Mouse (Mus musculus) left cerebral cortex, postnatal 4 days (tissue): ENCODE measurements around the gene Cmip. TPM values are rescaled to one million over a fixed set of nuclear protein-coding genes. Genes with fewer than 3 reads are reported as not detected.

Experiments
- DNase-seq: peaks from one replicate; pipeline ENCODE4 v3.0.0-alpha.2; 2022
- intact Hi-C: fragments of 180-260 bp; cut with DNase I; formaldehyde crosslinking; loops from one replicate; pipeline ENCODE4 v1.15.1; 2025
- microRNA-seq: library from miRNA; unstranded; fragments of <30 nt; microRNA quantifications from one replicate; pipeline ENCODE4 v1.2.0, GENCODE M21; 2022
- total RNA-seq, 2 experiments: library from RNA; stranded (reverse); gene quantifications; 2 replicates each; pipeline ENCODE4 v1.2.3; 2021

The Cmip gene
- total RNA-seq, 2 experiments from 2014 or later, result 351 to 377 TPM

DNA sequence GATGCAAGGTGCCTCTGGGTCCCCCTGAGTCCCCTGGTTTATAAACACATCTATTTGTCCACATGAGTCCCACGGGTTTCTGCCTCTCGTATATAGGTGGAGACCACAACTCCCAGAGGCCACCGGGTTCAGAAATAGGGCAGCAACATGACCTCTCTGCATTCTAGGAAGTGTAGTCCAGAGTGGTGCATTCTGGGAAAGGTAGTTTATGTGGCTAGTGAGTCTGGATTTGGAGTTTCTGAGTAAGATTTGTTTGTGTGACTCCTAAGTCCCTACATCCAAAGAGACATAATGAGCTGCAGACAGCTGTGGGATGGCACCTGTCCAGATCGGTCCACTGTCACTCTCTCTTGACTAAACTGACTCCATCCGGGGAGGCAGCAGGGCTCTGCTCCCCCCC lies 223.7 kb downstream of the Cmip start:
- DNase-seq, result no peak
- intact Hi-C loops, result loop anchor here (5.0 kb wide), 1 partner anchor 87 kb away; no protein-coding TSS in a partner anchor

DNA sequence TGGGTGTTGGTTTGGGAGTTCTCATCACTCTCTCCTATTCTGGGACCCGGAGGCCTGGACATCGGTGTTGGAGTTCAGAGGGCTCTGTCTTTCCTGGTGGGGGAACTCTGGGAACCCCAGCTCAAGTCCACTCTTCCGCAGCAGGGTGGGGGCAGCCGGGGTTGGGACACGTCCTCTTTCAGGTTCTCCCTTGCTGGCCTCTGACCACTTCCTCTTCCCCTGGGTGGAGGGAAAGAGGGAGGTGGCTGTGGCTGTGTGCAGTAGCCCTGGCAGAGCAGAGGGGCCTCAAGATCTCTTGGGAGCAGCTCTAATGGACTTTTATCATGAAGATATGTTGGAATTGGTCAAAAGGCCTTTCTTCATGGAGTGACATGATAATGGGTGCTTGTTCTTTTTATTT lies 225.0 kb downstream of the Cmip start:
- intact Hi-C loops, result loop anchor here (5.0 kb wide), 1 partner anchor 85 kb away; no protein-coding TSS in a partner anchor
- no peak for DNase-seq

DNA sequence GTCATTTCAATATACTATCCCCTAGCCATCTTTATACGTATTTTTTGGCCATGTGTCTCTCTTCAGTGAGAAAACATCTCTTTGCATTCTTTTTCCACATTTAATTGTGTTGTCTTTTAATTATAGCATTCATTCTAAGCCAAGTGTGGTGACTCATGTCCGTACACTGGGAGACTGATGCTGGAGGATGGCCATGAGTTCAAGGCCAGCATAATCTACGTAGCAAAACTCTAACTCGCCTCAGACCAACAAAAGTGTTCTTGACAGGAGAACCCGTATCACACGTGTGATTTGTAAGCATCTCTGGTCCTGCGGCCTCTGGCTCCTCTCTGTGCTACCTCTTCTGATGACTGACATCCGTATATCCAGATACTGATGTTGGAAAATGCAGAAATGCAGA lies 227.9 kb downstream of the Cmip start:
- no peak for DNase-seq
- intact Hi-C loops, result loop anchor here (5.0 kb wide), 1 partner anchor 83 kb away; no protein-coding TSS in a partner anchor

DNA sequence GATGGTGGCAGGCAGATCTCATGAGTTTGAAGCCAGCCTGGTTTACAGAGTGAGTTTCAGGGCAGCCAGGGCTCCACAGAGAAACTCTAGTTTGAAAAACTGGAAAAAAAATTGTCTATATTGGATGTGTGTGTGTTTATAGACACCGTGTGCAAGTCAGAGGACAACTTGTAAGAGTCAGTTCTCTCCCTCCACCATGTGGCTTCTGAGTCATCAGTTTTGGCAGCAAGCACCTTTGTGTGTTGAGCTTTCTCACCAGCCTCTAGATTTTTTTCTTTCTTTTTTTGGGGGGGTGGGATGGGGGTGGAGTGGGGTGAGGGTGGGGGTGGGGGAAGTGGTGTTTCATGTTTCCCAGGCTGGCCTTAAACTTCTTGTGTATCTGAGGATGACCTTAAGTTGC lies 228.5 kb downstream of the Cmip start:
- intact Hi-C loops, result no loop called here
- no peak for DNase-seq

DNA sequence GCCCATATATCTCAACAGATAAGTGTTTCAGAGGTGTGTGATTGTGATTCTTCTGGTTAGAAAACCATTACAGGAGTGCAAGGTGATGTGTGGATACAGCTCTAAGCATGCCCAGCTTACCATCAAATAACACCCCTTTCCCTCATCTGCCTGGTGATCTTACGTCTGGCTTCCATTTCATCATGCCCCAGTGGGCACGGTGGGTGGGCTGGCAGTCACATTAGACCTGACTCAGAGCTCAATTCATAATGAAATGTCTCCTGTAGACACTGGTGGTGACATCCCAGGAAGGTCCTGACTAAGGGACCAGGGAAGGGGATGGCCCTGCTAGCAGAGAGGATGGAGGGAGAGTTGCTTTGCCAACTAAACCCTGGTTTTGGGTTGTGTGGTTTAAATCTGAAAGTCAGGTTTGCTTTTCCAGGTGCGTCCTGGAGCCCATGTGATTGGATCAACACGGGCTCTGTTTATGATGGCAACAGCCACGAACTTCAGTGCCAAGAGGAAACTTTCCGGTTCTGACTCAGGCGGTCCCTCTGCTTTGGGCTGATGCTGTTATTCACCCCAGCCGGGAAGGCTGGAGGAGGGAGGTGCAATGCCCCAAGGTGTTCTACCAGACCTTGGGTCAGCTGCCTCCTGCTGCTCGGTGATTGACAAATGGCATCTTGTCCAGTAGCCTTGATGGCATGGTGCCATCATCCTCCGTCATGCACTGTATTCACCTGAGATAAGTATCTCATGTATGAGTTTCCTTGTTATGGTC lies 231.6 kb downstream of the Cmip start:
- intact Hi-C loops, result no loop called here
- DNase-seq, result no peak

DNA sequence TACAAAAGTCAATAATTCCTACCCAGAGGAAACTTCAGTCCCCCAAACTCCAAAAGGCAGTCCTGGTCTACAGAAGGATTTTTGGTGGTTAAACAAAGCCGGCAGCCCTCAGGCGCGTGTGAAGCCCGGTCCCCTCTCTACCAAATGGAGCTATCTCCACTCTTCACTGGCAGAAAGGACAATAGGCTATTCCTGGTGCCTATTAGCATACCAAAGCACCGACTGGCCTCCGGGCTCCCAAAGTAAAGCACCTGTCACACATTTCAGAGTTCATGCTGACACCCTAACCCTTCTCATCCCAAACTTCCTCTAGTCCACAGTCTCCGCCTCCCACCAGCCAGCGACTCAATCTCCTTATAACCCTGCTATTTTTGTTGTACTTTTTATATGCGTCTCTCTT lies 236.7 kb downstream of the Cmip start:
- intact Hi-C loops, result no loop called here
- no peak for DNase-seq

DNA sequence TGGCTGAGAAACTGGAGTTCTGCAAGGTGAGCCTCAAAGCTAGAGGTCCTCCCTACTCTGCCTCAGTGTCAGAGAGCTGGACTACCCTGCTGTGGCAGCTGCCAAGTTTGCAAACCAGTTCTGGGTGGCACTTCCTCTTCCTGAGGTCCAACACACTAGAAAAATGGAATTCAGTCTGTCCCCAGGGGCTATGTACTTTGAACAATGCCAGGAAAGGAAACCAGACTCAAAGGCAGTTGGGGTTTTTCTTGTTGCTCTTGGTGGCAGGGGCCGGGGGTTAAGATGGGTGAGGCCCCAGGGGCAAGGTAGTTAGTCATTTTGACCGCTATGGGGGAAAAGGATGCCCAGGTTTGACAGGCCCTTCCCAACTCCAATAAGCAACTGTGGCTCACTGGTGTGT lies 238.0 kb downstream of the Cmip start:
- intact Hi-C loops, result no loop called here
- no peak for DNase-seq

DNA sequence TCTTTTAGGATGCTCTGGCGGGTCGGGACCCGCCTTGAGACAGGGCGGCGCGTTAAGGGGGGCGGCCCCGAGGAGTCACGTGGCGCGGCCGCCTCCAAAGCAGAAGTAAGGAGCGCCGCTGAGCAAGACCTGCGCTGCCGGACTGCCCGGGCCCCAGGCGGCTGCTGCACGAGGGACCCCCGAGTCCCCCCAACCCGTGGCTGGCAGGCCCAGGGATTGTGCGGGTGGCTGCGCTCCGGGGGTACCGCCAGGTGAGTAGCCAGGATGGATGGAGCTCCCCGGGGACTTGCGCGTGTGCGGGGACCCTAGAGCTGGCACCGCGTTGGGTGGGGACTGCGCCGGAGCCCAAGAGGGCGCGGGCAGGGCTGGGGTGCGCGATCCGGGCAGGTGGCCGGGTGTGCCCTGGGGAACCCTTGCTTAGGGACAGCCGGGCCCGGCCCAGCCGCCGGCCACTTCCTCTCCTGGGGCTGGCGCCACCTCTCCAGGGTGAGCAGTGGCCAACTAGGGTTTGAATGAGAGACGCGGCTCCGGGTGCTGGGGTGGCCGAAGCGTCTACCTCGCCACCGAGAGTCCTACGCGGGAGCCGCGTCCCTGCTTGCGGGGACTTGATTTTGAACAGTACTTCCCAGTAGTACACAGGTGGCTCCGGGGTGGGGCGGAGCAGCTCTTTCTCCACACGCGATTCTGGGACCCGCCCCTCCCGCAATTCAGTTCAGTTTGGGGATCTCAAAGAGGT lies 241.5 kb downstream of the Cmip start, which contains the start of gene Plcg2:
TSS of gene Plcg2 (plus strand) at position 113 of the 736 bp plus-strand sequence.
- DNase-seq, result peak; percentile 10
- intact Hi-C loops, result no loop called here

DNA sequence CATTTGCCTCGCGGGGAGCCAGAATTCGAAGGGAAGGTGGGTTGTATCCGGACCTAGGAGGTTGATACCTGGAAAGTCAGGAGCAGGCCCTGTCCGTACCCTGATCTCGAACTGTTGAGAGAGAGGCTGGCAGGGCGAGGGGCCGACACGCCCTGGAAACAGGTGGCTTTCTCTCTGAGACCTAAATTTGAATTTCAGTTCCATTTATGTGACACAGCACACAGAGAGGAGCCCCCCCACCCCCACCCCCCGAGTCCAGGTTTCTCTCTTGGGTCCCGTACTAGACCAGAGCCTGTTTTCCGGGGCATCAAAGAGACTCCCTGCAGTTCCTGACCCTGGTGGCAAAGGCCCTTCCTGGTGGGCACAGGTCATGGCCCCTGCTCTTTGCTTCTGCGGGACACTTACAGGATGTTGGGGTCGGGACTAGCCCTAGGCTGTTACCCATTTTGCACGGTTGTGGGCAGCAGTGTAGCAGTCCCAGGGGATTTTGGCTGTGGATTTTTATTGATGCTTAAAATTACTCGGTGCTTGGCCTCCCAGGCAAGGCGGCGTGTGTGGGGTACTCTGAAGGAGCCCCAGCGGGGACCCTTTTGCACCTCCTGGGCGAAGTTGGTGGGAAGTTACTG lies 242.2 kb downstream of the Cmip start:
- DNase-seq, result no peak
- intact Hi-C loops, result no loop called here

DNA sequence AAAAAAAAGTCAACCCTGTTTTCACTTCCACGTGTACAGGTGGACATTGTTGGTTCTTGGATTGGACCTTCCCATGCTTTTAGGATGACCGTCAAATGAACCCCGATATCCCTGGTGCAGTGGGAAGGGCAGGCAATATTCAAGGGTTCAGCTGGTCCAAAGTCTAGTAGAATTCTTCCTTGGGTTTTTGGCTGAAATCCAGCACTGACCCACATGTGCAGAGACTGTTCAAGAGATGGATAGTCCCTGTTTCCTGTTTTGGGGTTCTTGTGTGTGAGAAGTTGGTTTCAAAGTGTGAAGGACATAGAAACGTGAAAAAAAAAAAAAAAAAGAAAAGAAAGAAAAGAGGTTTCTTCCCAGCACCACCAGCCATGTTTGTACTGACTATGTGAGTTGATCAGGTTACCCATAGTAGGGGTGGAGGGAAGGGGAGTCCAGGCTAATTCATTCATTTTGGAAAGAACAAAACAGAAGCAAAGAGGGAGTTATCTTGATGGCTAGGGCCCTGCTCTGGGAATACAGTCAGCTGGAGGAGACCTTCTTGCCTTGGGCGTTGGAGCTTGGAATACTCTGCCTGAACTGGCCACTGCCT lies 243.5 kb downstream of the Cmip start:
- intact Hi-C loops, result no loop called here
- DNase-seq, result no peak

DNA sequence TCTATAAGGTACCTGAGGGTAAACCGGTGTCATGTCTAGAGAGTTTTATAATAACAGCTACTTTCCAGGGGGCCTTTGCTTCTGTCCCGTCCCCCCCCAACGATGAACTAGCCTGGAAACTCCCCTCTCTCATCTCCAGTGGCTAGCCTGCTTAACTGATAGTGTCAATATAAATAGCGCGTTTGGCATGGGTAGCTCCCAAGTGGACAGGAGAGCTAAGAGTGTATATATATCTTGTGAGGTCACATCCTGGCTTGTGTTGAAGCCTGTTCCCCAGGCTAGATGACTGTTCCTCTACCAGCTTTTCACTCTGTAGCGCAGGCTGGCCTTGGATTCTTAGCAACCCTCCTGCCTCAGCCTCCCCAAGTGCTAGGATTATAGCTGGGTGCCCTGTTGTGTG lies 244.5 kb downstream of the Cmip start:
- intact Hi-C loops, result no loop called here
- no peak for DNase-seq

DNA sequence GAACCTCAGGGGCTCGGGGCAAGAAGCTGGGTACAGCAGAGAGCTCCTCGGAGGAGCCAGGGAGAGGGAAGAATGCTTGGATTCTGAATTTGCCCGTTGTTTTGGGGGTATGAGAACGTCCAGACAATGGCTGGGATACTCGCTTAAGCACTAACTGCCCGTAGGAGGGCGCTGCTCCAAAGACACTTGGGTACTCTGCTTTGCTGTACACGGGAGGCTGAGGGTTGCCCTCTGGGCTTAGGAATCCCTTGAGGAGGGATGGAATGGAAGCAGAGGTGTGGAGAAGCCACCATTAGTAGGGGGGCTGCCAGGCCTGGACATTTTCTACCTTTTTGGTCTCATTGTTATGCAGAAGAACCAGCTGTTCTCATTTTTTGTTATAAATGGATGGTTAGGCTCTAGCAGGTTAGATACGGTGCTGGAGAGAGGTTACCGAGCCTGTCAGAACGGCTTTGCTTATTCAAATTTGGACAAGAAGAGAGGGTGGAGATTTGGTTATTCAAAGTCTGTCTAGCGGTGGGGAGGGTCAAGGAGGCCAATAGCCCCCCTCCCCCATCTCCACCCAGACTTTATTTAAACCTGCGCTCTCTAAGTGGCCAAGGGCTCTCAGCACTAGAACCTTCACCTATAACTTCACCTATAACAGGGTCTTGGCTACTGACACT lies 246.7 kb downstream of the Cmip start:
- DNase-seq, result no peak
- intact Hi-C loops, result no loop called here

DNA sequence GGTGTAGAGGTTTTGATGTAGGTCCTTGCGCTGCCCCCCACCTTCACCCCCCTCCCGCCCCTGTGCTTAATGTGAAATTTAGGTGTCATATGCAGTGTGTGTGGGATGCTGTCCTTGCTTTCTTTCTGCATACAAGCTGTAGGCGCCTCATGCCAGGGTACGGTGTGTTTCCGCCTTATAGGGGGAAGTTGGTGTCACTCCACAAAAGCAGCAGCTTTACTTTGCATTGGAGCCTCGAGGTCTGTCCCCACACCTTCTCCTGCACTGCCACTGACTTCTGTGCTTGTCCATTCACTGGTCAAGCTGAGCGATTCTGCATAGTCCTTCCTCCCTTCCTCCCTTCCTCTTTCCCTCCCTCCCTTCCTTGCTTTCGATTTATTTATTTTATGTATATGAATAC lies 250.8 kb downstream of the Cmip start:
- intact Hi-C loops, result no loop called here
- DNase-seq, result no peak

Small RNAs within 50 kb of the gene (microRNA-seq; reads per million reads assigned to microRNA genes)
- gene Mir7077 (not detected), gene Mir7078 (not detected)

Other genes with a start within 250 kb of the Cmip start
- gene Pkd1l2, start 174.6 kb upstream of the Cmip start, total RNA-seq, result not detected
- gene Bco1, start 161.2 kb upstream of the Cmip start, total RNA-seq, result under 1 TPM in 1 of 2 experiments, not detected in 1; 0.22 TPM
- gene Gan, start 98.9 kb upstream of the Cmip start, total RNA-seq, result 10 to 100 TPM; 30.6 to 34.4 TPM
- 1 to 10 TPM; 1.4 to 1.5 TPM for gene Plcg2, start 241.2 kb downstream of the Cmip start, total RNA-seq